Mouse (Mus musculus) splenic B cell, adult 2 months (primary cell): Measurements from ENCODE around the gene Mia2.
"Not testable (repeated sequence)": the region's sequence is repeated elsewhere in the genome, so short reads cannot be mapped to it uniquely, and the experiment has no call there.

Experiments used
- DNase-seq: peaks from one replicate; pipeline ENCODE4 v3.0.0-alpha.2; 2011; ENCODE audit warnings: low read depth, low spot score
- H3K27me3 ChIP-seq: 2 replicates; pipeline ENCODE4 v1.6.1; 2012; ENCODE audit warnings: mild to moderate bottlenecking, low read length, moderate library complexity, mixed read lengths; ENCODE audit not compliant: control insufficient read depth, poor library complexity, insufficient read depth, severe bottlenecking
- H3K36me3 ChIP-seq: 2 replicates; pipeline ENCODE4 v1.6.1; 2012; ENCODE audit warnings: mild to moderate bottlenecking, low read length, moderate library complexity, mixed read lengths; ENCODE audit not compliant: control insufficient read depth, poor library complexity, insufficient read depth, severe bottlenecking

Gene Mia2

DNA sequence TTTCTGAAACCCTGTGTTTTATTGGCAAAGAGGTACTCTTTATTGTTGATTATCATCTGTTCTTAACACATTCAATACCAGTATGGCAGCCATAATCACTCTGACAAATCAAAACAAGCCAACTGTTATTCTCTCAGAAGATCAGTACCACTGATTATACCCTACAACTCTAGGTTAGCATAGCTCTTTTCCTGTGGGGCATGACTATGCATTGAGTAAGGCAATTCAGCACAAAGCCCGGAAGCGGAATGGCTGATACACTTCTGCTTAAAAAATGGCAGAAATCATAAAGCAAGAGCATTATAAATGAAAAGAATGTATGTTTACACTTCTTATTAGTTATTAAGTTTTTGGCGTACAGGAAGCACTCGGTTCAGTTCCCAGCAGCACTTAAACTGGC is 120.6 kb downstream of the Mia2 start:
- peak; percentile 36 for DNase-seq
- H3K36me3 ChIP-seq: no peaks in the 10 kb centered on the region
- H3K27me3 ChIP-seq: no peaks in the 10 kb centered on the region

DNA sequence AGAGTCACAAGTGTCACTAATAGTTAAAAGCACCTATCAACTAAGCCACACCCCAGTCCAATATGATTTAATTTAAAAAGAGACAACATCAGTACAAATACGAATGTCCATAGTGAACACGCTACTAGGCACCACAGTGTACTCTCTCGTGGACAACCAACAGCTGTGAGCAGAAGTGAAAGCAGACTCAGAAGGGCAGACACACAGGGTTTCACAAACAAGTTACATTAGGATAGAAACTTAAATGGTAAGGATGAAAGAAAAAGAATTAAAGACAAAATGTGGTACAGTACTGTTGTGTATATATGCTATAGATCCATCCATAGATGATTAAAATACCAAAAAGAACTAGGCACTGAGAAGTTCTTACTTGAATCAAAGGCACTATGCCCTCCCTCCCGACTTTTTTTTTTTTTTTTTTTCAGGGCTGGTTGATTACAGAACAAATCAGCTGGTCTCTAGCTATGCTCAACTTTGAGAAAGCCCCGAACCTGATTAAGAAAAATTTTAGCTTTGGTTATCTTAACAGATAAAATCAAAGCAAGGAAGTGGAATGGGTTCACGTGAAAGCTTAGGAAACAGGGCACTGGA is 121.2 kb downstream of the Mia2 start:
- DNase-seq: peak; percentile 63
- Histone ChIP-seq H3K36me3 (no peaks in the 10 kb centered on the region), H3K27me3 (no peaks in the 10 kb centered on the region)

DNA sequence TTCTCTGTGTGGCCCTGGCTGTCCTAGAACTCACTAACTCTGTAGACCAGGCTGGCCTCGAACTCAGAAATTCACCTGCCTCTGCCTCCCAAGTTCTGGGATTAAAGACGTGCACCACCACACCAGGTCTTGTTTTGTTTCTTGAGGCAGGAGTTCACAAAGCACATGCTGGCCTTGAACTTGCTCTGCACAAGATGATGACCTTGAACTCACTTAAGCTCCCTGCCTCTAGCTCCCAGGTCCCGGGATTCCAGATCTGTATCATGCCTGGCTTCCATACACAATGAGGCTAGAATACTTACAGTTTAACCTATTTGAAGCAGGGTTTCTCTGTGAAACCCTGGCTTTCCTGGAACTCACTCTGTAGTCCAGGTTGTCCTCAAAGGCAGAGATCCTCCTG is 121.7 kb downstream of the Mia2 start:
- H3K27me3 ChIP-seq: no peaks in the 10 kb centered on the region
- DNase-seq: no peak
- H3K36me3 ChIP-seq: no peaks in the 10 kb centered on the region

DNA sequence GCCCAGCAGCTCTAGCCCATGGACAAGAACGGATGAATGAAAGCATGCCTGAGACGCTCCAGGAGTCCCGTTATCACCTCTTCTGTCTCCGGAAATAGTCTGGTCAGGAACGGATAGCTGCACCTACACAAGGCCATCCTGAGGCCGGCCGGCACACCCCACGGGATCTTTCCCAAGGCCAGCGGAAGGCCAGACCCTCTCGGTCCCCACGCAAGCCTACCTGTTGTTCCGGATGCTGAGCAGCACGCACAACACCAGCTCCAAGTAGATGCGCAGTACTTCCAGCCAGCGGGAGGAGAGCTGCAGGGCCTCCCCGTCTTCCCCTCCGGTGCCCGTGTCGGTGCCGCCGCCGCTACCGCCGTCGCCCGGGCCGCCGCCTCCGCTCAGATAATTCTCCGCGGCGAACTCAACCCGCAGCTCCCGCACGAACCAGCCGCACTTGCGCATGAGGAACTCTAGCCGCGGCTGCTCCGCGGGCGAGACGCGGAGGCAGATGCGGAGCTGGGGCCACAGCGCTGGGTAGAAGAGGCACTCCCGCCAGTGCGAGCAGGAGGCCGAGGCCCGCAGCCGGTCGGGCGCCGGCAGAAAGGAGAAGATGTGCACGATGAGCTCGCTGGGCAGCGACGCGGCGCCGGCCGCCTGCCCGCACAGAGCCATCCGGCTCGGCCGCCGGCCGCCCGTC is 123.2 kb downstream of the Mia2 start:
- Histone ChIP-seq H3K36me3 (no peaks in the 10 kb centered on the region), H3K27me3 (no peaks in the 10 kb centered on the region)
- no peak for DNase-seq

DNA sequence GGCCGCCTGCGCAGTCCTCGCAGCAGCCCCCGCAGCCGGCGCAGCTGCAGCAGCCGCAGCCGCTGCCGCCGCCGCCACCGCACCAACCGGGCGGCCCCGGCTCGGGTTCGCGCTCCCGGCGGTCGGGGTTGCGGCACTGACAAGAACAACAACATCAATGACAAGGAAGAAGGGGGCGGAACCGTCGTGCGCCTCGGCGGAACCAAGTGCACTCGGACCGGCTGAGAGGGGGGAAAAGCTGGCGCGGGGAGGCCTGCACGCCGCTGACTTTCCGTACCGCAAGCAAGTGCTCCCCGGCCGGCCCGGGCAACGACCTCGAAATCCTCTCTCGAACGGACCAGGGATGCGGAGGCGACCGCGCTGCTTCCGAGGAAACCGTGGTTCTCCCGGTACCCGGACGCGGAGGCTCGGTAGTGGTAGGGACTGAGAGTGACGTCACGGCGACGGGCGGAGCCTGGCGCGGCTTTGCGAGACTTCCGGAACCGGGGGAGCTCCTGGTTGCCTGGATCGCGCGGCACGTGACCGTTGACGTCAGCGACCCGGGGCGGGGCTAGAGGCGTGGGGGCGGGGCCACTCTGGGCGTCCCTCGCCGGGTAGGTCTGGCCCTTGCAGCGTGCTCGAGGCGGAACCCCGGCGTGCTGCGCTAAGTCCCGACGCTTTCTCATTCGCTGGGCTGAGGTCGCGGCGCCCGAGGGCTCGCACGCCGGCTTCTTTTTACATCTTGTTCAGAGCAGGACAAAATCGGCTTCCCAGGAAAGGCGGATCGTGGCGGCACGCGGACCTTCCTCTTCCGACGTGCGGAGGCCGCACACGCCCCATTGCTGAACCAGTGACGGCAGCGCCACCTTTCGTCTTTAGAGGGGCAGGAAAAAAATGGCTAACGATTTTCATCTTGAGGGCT is 124.0 kb downstream of the Mia2 start, which contains the start of gene Fbxo33:
Gene Fbxo33 (minus strand): TSS at position 401 of the 901 bp plus-strand sequence.
- Histone ChIP-seq H3K27me3 (no peaks in the 10 kb centered on the region), H3K36me3 (no peaks in the 10 kb centered on the region)
- peak; percentile 99 for DNase-seq

DNA sequence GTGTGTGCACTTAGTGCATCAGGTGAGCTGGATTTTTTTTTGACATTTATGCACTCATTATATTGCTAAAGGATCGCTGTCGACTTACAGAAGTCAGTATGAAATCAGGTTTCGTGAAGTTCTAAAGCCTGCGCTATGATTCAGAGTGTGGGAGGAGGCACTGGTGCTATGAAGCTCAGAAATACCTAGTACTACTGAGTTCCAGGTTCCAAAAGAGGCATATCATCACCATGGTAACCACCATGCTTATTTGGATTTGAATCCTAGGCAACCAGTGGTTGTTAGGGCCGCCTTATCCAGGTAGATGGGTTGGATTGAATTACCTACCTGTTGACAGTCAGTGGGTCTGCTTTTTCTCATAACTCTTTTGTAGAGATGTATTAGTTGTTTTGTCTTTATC is 132.8 kb downstream of the Mia2 start:
- H3K27me3 ChIP-seq: no peaks in the 10 kb centered on the region
- no peaks in the 10 kb centered on the region for H3K36me3 ChIP-seq
- no peak for DNase-seq

DNA sequence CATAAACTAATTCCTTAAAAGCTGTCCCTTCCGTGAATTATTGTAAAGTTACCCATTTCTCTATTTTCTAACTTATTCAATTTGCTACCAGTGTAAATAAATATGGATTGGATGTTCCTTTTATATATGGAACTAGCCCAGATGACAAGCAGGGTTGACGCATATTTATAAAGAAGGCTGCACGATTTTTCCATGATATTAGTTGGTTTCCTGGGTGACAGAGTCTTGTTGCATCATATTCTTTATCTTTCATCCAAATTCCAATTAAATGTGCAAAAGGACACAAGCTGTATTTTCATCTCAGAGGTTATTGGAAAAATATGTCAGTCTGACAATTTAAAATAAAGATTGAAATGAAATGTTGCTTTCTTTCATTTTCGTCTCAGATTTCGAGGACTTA is 142.8 kb downstream of the Mia2 start:
- H3K27me3 ChIP-seq: no peaks in the 10 kb centered on the region
- no peaks in the 10 kb centered on the region for H3K36me3 ChIP-seq
- no peak for DNase-seq

DNA sequence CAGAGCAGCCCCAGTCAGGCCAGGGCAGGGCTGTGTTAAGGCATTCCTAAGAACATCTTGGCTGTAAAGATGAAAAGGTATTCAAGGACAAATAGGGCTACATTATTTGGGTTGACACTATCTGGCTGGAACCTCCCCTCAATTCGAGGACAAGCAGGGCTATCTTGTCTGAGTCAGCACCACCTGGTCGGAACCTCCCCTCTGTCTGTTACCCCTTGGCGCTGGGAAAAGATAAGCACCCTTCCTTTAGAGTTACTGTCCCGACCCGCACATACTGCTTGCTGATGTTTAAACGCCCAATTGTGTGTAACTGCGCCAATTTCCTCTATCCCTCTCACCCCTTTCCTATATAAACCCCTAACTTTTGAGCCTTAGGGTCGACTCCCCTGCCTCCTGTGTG is 145.4 kb downstream of the Mia2 start:
- DNase-seq, H3K36me3 ChIP-seq, H3K27me3 ChIP-seq: not testable (repeated sequence)
